Mouse (Mus musculus): ENCODE data around the gene Fbxo2.
A peak's percentile ranks its signal among the peaks of the same experiment; 100 is the strongest.
"Not testable (repeated sequence)": the region's sequence is repeated elsewhere in the genome, so short reads cannot be mapped to it uniquely, and the experiment has no call there.

The Fbxo2 gene

DNA sequence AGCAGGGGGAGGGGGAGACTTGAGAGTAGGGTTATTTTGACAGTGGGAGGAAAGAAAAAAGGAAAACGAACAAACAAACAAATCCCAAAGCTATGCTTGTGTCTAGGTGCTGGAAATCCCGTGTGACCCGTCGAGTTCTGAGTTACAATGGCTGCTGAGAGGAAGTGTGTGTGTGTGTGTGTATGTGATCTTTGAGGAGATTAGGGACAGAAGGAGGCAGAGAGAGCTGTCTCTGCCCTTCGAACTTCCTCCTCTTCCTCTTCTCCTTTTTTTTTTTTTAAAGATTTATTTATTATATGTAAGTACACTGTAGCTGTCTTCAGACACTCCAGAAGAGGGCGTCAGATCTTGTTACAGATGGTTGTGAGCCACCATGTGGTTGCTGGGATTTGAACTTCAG lies 16.2 kb downstream of the Fbxo2 start:
- DNase-seq: not testable (repeated sequence)

- DNase-seq: no peak
Measured at GRCm38 (mm10) chr4:148177716-148178115, 17.3 kb downstream of the Fbxo2 start.

GRCm38 (mm10) chr4:148181483-148181882 lies 21.1 kb downstream of the Fbxo2 start:
- DNase-seq: no peak

GRCm38 (mm10) chr4:148182363-148182762 lies 21.9 kb downstream of the Fbxo2 start:
- DNase-seq: no peak

GRCm38 (mm10) chr4:148184564-148184963 lies 24.1 kb downstream of the Fbxo2 start:
- DNase-seq: no peak

DNA sequence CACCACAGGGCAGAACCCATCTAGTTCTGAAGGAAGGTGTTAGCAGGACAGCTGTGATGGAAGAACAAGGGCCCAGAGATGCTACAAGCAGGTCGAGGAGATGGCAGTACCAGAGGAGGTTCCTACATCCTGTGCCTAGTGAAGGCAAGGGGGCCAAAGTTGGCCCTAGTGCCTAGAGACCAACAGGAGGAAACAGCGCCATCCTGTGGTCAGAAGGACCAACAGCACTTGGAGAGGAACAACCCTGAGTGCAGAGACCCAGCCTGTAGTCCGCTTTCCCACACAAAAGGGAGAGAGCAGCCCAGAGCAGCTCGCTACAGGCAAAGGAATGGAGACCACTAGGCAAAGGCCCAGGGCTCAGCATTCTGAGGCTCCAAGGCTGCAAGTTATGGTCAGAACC lies 25.4 kb downstream of the Fbxo2 start:
- DNase-seq: no peak

GRCm38 (mm10) chr4:148188767-148189166 lies 28.3 kb downstream of the Fbxo2 start:
- DNase-seq: not testable (repeated sequence)

- peak in 1 of 2 experiments; percentile 31 for DNase-seq
Measured at GRCm38 (mm10) chr4:148192707-148193245, 32.4 kb downstream of the Fbxo2 start.

DNA sequence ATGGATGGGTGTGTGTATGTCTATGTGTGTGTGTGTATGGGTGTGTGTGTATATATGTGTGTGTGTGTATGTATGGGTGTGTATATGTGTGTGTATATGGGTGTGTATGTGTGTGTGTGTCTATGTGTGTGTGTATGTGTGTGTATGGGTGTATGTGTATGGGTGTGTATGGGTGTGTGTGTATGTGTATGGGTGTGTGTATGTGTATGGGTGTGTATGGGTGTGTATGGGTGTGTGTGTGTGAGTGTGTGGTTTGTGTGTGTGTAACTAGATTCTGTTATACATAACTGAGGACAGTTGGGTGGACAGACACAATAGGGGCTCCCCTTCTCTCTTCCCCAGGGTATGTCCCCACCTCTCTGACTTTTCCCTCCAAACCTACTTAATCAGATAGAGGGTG lies 34.0 kb downstream of the Fbxo2 start:
- no peak for DNase-seq

DNA sequence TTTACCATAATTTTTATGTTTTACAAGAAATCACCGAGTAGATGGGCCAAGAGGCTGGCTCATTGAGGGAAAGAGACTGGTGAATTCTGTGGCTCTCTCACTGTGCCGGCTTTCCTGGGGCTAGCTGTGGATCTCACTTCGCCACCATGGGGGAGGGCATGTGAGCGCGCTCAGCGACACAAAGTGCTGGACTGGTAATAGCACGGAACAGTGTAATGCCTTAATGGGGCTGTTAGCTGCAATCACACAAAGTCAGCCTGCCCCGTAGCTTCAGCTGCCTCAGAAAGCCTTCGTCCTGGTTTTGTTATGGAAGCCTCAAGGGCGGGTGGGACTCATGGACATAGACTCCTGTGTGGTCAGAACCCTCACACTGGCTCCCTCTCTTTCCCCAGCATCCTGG lies 38.3 kb downstream of the Fbxo2 start:
- no peak for DNase-seq

DNA sequence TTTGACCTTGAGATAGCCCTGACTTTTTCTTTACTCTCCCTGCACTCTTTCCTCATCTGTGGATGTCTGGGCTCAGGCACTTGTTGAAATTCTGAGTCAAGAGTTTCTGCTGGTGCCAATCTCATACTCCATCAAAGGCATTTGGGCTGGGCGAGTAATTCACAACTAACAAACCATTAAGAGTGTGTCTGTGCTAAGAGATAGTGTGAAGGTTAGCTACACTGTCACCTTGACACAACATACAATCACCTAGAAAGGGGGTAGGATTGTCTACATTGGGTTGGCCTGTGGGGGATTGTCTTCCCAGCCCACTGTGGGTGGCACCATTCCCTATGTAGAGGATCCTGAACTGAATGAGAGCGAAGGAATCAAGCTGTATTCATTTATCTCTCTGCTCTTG lies 43.1 kb downstream of the Fbxo2 start:
- DNase-seq: no peak

GRCm38 (mm10) chr4:148204061-148204872 lies 43.8 kb downstream of the Fbxo2 start:
- no peak for DNase-seq

DNA sequence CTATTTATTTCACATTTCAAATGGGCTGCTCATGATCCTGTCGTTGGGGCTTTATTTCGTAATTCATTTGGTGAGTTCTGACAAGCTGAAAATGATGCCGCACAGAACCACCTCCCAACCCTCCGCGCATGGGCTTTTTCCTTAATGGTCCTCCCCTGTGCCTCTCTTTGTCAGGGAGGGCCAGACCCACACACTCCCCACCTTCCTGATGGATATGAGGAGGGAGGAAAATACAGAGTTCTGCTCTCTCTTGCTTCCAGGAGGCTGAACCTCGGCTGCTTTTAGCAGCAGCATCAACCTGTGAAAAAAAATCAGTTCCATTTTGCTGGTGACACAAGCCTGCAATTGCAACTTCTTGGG lies 44.4 kb downstream of the Fbxo2 start:
- DNase-seq: no peak

DNA sequence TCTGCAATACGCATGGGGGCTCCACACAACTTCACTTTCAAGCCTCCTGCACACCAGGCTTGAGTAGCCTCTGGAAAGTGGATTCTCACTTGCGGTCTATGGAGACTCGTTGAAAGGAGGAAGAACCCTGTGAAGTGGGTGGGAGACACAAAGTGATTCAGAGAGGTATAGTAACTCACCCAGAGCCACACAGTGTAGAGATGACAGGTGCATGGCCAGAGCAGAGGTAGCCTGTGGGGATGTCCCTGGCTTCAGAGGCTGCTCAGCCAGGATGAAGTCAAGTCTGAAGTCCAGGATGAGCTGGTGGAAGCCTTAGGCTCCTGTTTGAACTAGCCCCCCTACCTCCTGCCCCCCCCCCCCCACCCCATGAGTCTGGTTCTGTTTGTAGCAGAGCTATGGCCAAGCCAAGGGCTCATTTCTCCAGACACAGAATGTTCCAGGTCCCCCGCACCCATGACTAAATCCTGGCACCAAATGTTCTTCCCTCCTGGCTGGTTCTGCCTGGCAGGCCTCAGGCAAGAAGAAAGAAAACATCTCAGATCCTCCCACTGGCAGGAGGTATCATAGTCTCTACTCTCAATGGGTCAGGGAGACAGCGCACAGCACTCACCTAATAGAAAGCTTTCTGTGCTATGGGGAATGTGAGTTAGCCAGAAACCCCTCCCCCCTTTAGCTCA lies 54.2 kb downstream of the Fbxo2 start:
- peak in 1 of 2 experiments; percentile 44 for DNase-seq

- DNase-seq: no peak
Measured at GRCm38 (mm10) chr4:148215264-148215900, 55.0 kb downstream of the Fbxo2 start.
